Mouse (Mus musculus) heart, embryonic 16.5 days (tissue): ENCODE measurements around the gene Msl3l2. TPM values are rescaled to one million over a fixed set of nuclear protein-coding genes. Genes with fewer than 3 reads are reported as not detected.

Source experiments
- ATAC-seq: fragments of 200-750 bp; cut with Nextera tagmentation; replicated peaks from 2 replicates; pipeline ENCODE4 v1.8.0; 2017; ENCODE audit warnings: moderate number of reproducible peaks; ENCODE audit not compliant: insufficient read depth, low FRiP score; ENCODE audit errors: extremely low read depth
- H3K27ac ChIP-seq: fragments of 300-500 bp; sonication (generic); 2 replicates; pipeline ENCODE4 v1.5.1; 2014; ENCODE audit warnings: mild to moderate bottlenecking, low read length, control low read depth, moderate library complexity
- H3K27me3 ChIP-seq: fragments of 300-500 bp; sonication (generic); 2 replicates; pipeline ENCODE4 v1.6.1; 2014; ENCODE audit warnings: low read length, mixed read lengths; ENCODE audit not compliant: control insufficient read depth, insufficient read depth
- H3K36me3 ChIP-seq: fragments of 300-500 bp; sonication (generic); 2 replicates; pipeline ENCODE4 v1.6.1; 2014; ENCODE audit not compliant: control insufficient read depth, insufficient read depth
- H3K4me1 ChIP-seq: fragments of 300-500 bp; sonication (generic); 2 replicates; pipeline ENCODE4 v1.6.1; 2014; ENCODE audit warnings: low read length, mixed read lengths; ENCODE audit not compliant: control insufficient read depth, insufficient read depth
- H3K4me2 ChIP-seq: fragments of 300-500 bp; sonication (generic); 2 replicates; pipeline ENCODE4 v1.6.1; 2014; ENCODE audit warnings: low read depth, mild to moderate bottlenecking, control low read depth, low read length
- H3K4me3 ChIP-seq: fragments of 300-500 bp; sonication (generic); 2 replicates; pipeline ENCODE4 v1.5.1; 2014; ENCODE audit warnings: mild to moderate bottlenecking, control low read depth, low read length
- H3K9ac ChIP-seq: fragments of 300-500 bp; sonication (generic); 2 replicates; pipeline ENCODE4 v1.6.1; 2014; ENCODE audit warnings: low read length, control low read depth
- H3K9me3 ChIP-seq: fragments of 300-500 bp; sonication (generic); replicated peaks from 2 replicates; pipeline ENCODE4 v1.6.1; 2016; ENCODE audit warnings: low read length; ENCODE audit not compliant: control insufficient read depth
- WGBS: fragments of 180-500 bp; shearing (Covaris S2); extraction: QIAGEN DNeasy Blood & Tissue Kit; methylation state at CpG from one replicate; pipeline ENCODE4 v1.1.7; 2014; 5-methylcytosine and 5-hydroxymethylcytosine counted together
- polyA plus RNA-seq: library from polyadenylated mRNA; unstranded; fragments of >200 nt; fragmentation: Nextera tagmentation; extraction: Ambion mirVana; gene quantifications from 2 replicates; pipeline ENCODE4 v1.2.1, GENCODE M21; 2015

Msl3l2 gene
- 4.8 and 4.9 TPM in 2 replicates for polyA plus RNA-seq

DNA sequence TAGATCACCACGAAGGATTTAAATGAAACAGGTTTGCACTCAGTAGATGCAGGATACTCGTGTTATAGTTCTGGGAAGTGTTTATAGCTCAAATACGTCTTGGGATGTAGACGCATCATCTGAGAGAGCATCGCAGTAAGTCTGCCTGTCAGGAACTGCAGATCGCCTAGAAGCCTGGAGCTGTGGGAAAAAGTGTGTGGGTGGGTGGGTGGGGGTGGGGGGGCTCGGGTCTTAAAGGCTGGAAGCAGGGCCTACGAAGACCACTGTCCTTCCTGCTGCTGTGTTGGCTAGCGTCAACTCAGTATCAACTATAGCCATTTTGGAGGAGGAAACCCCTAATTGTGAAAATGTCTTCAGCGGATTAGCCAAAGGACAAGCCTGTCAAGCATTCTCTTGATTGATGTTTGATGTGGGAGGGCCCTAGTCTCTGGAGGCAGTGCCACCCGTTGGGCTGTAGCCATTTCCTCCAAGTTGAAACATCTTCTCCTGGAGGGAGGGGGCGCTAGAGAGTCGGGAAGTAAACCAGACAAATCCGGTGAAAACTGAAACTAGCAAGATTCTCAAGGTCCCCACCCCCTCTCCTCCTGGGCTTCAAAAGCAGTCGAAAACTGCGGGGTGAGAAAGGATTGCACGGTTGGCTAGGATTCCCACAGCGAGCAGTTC, at the start of gene Msl3l2:
Gene Msl3l2, plus strand, starts transcription at position 585 of the 663 bp plus-strand sequence.
- Histone ChIP-seq H3K4me1 (no peaks in the 10 kb centered on the region), H3K36me3 (no peaks in the 10 kb centered on the region), H3K4me2 (peak within 1 kb of the TSS; percentile 67), H3K9ac (peak within 1 kb of the TSS; percentile 74), H3K27ac (peak within 1 kb of the TSS; percentile 51; the same call in 1 of the 2 replicates), H3K9me3 (0 out of 2 replicates have a peak, but pooled peaks cover 2% of the 10 kb centered on the region), H3K4me3 (peak within 1 kb of the TSS; percentile 62), H3K27me3 (no peaks in the 10 kb centered on the region)
- peak; percentile 90 for ATAC-seq
- 28% methylated on average over 18 of the region's 18 CpGs for WGBS

DNA sequence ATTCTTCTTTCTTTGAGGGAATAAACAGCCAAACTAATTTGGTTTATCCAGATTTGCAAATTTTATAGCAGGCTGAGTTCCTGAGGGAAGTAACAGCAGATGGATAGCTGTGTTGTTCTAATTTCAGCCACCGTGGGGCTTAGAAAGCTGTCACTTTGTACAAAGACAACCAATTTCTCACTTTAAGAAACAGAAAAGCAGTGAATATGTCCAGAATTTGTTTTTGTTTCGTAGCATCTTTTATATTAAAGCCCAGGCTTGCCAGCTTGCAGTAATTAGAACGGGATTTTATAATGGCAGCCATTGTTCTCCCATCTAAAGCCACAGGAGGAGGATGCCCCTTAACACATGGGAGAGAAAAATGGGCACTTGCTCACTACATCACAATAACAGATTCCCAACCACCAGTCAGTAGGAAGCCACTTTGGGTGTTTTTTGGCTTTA, 47.7 kb upstream of the Msl3l2 start:
- Histone ChIP-seq H3K4me2 (no peak overlapping the region), H3K4me1 (no peaks in the 10 kb centered on the region), H3K9ac (no peak overlapping the region), H3K4me3 (no peak overlapping the region), H3K27ac (no peak overlapping the region), H3K27me3 (no peaks in the 10 kb centered on the region), H3K9me3 (no peaks in the 10 kb centered on the region), H3K36me3 (no peaks in the 10 kb centered on the region)
- ATAC-seq: no peak
- 83% methylated on average over 3 of the region's 3 CpGs for WGBS

DNA sequence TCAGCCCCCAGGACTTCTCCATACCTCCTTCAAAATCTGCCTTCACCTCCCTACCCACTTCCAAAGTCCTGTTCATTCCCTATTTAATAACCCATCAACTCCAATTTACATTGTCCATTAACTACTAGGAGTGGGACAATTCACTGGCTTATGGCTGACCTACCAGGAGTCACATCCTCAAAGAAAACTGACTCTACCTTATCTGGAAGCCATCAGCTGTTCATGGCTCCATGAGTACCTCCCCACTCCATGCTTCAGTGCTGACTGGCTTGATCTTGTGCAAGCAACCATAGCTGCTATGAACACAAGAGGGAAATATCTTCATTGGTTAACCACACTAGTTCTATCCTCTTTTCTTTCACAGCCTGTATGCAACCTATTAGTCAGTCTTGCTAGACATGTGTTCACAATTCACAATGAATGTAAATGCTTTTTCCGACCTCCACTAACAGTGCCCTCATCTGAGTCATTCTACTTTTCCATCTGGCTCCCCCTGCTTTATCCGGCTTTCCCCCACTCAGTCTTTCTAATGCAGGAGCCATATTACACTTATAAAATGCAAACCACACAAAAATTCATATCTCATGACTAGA, 45.4 kb upstream of the Msl3l2 start:
- Histone ChIP-seq H3K4me3 (no peak overlapping the region), H3K9ac (no peak overlapping the region), H3K9me3 (no peaks in the 10 kb centered on the region), H3K27ac (no peak overlapping the region), H3K27me3 (no peaks in the 10 kb centered on the region), H3K4me2 (no peak overlapping the region), H3K4me1 (no peaks in the 10 kb centered on the region), H3K36me3 (no peaks in the 10 kb centered on the region)
- ATAC-seq: no peak
- WGBS: 83% methylated on average over 2 of the region's 2 CpGs

DNA sequence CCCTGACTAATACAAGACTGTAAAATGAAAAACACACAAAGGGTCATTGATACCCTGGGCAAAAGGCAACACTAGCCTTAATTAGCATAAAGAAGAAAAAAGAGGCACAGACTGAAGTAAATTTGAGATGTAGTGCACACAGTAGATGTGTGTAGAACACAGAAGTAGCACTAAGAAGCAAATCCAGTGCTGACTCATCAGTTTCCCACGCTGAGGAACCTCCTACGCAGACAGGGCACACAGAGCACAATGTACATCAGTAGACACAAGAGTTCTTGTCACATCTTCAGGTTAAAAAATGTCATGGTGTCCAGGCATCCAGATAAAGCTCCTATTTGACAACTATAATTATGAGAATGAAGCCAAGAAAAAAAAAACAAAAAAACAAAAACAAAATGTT, 44.0 kb upstream of the Msl3l2 start:
- H3K27ac ChIP-seq: no peak overlapping the region
- H3K4me3 ChIP-seq: no peak overlapping the region
- no peaks in the 10 kb centered on the region for H3K36me3 ChIP-seq
- no peaks in the 10 kb centered on the region for H3K9me3 ChIP-seq
- 86% methylated on average over 2 of the region's 2 CpGs for WGBS
- H3K27me3 ChIP-seq: no peaks in the 10 kb centered on the region
- no peak for ATAC-seq
- no peak overlapping the region for H3K9ac ChIP-seq
- no peak overlapping the region for H3K4me2 ChIP-seq
- no peaks in the 10 kb centered on the region for H3K4me1 ChIP-seq

DNA sequence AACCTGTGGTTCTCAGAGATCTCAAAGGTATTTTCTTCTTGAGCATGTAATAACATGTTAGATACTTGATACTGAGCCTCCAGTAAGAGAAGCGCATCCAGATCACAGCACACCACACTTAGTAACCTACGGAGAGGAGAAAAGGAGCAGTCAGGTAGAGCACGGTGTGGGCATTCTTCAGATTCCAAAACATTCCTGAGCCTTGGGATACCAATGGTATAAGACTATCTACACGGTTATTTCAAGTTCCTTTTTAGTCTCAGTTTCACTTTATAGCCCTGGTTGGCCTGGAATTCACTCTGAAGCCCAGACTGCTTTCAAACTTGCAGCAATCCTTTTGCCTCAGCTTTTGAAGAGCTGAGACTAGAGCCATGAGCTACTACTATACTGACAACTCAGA, 17.0 kb upstream of the Msl3l2 start:
- no peak for ATAC-seq
- Histone ChIP-seq H3K4me3 (no peak overlapping the region), H3K4me1 (no peaks in the 10 kb centered on the region), H3K4me2 (no peak overlapping the region), H3K9ac (no peak overlapping the region), H3K9me3 (no peaks in the 10 kb centered on the region), H3K27ac (no peak overlapping the region), H3K36me3 (no peaks in the 10 kb centered on the region), H3K27me3 (no peaks in the 10 kb centered on the region)
- WGBS: 69% methylated on average over 4 of the region's 4 CpGs

DNA sequence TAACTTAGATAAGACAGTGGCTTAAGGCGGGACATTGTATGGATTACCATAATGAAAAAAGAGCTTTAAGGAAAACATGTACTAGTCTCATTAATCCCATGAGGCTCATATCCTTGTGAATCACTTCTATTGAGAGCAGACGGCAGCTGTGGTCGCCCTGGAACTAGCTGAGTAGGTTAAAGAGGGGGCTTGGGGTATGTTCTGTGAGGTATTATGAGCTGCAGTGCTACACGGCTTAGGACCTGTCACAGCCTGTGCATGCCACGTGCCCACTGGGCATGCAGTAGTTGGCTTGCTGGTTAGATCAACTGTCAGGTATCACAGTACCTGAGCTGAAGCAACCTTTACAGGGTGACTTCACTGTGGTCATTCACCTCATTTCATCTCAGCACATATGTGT, 12.1 kb upstream of the Msl3l2 start:
- WGBS: 86% methylated on average over 5 of the region's 5 CpGs
- ATAC-seq: no peak
- no peak overlapping the region for H3K27ac ChIP-seq
- no peaks in the 10 kb centered on the region for H3K36me3 ChIP-seq
- no peak overlapping the region for H3K4me2 ChIP-seq
- no peak overlapping the region for H3K4me3 ChIP-seq
- no peak overlapping the region for H3K9ac ChIP-seq
- H3K27me3 ChIP-seq: no peaks in the 10 kb centered on the region
- H3K4me1 ChIP-seq: no peaks in the 10 kb centered on the region
- no peaks in the 10 kb centered on the region for H3K9me3 ChIP-seq

DNA sequence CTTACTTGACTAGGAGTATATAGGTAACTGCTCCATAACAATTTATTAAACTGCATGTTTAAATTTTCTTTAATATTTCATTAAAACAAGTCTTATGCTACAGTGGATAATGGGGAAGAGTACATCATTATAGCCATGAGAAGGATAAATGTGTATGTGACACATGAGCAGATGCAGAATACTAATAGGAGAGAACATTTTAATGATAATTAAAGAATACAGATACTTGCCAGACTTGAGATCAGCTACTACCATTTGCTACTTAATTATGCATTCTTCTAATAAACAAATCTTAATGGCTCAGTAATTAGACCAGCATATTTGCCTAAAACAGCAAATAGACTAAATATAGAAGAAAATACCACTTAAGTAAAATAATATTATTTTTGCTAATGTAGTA, 10.0 kb upstream of the Msl3l2 start:
- Histone ChIP-seq H3K27ac (no peak overlapping the region), H3K4me3 (no peak overlapping the region), H3K27me3 (no peaks in the 10 kb centered on the region), H3K9ac (no peak overlapping the region), H3K9me3 (no peaks in the 10 kb centered on the region), H3K36me3 (no peaks in the 10 kb centered on the region), H3K4me2 (no peak overlapping the region), H3K4me1 (no peaks in the 10 kb centered on the region)
- no peak for ATAC-seq

DNA sequence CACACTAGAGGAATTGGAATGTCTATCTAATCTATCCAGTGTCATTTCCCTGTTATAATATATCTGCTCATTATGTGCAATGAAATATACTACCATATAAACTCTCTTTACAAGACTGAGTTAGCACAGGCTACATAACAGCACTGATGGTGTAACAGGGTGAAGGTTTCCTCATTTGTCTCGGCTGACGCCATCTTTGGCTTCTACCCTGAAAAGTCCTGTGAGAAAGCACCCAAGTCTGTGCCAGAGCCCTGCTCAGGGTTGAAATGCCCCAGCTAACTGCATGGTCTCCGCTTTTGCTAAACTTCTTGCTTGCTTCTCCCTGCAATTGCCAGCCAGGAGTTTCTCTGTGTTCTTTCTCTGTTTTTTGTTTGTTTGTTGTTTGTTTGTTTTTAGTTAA, 7.6 kb upstream of the Msl3l2 start:
- H3K27me3 ChIP-seq: no peaks in the 10 kb centered on the region
- no peak for ATAC-seq
- no peaks in the 10 kb centered on the region for H3K4me1 ChIP-seq
- H3K36me3 ChIP-seq: no peaks in the 10 kb centered on the region
- H3K4me3 ChIP-seq: no peak overlapping the region
- 0 out of 2 replicates have a peak, but pooled peaks cover 2% of the 10 kb centered on the region for H3K9me3 ChIP-seq
- H3K9ac ChIP-seq: no peak overlapping the region
- H3K27ac ChIP-seq: no peak overlapping the region
- WGBS: 81% methylated on average over 3 of the region's 3 CpGs
- no peak overlapping the region for H3K4me2 ChIP-seq

DNA sequence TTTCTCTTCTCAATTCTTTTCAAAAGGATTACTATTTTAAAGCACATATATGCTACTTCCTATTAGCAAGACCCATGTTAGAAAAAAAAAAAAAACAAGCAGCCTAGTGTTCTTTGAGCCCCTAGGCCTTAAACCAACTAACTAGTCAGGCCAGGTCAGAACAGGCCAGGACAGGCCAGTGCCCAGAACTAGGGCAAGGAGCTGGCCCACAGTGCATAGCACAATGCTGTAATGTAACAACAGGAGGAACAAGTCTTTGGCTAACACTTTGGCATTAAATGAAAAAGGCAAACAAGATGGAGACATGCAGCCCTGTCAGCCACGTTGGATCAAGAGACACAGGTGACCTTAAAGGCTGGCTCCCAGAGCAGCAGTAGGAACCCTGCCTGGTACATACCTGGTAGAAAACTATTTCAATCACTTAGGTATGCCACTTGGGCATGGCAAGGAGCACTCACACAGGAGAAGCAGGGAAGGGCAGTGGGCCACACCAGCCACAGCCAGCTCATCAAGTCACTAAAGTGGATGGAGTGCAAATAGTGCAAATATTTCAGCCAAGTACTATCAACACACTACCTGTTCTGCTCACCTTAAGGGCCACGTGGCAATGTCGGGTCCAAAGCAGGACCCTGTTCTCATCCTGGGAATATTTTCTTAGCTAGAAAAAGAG, 6.9 kb upstream of the Msl3l2 start:
- Histone ChIP-seq H3K9ac (no peak overlapping the region), H3K9me3 (0 out of 2 replicates have a peak, but pooled peaks cover 2% of the 10 kb centered on the region), H3K36me3 (no peaks in the 10 kb centered on the region), H3K27ac (no peak overlapping the region), H3K4me2 (no peak overlapping the region), H3K4me3 (no peak overlapping the region), H3K27me3 (no peaks in the 10 kb centered on the region), H3K4me1 (no peaks in the 10 kb centered on the region)
- no peak for ATAC-seq
- WGBS: 81% methylated on average over 3 of the region's 3 CpGs
